Mouse (Mus musculus) midbrain, embryonic 16.5 days (tissue): ENCODE data around the gene Slc4a3. TPM values are rescaled to one million over a fixed set of nuclear protein-coding genes. Genes with fewer than 3 reads are reported as not detected.
A peak's percentile ranks its signal among the peaks of the same experiment; 100 is the strongest.

ENCODE experiments used
- ATAC-seq: fragments of 200-750 bp; cut with Nextera tagmentation; 2 replicates; pipeline ENCODE4 v1.8.0; 2017; ENCODE audit warnings: moderate TSS enrichment
- H3K27ac ChIP-seq: fragments of 300-500 bp; sonication (generic); 2 replicates; pipeline ENCODE4 v1.5.1; 2014; ENCODE audit warnings: mild to moderate bottlenecking, low read length, mixed read lengths
- H3K27me3 ChIP-seq: fragments of 300-500 bp; sonication (generic); 2 replicates; pipeline ENCODE4 v1.6.1; 2014; ENCODE audit warnings: low read depth, low read length, mixed read lengths; ENCODE audit not compliant: control insufficient read depth, insufficient read depth
- H3K36me3 ChIP-seq: fragments of 300-500 bp; sonication (generic); 2 replicates; pipeline ENCODE4 v1.6.1; 2014; ENCODE audit warnings: mild to moderate bottlenecking, low read length, moderate library complexity, mixed read lengths; ENCODE audit not compliant: control insufficient read depth, insufficient read depth
- H3K4me1 ChIP-seq: fragments of 300-500 bp; sonication (generic); 2 replicates; pipeline ENCODE4 v1.6.1; 2014; ENCODE audit warnings: mild to moderate bottlenecking, low read length, mixed read lengths; ENCODE audit not compliant: control insufficient read depth, insufficient read depth
- H3K4me2 ChIP-seq: fragments of 300-500 bp; sonication (generic); 2 replicates; pipeline ENCODE4 v1.6.1; 2014; ENCODE audit warnings: mild to moderate bottlenecking, low read length, mixed read lengths
- H3K4me3 ChIP-seq: fragments of 300-500 bp; sonication (generic); 2 replicates; pipeline ENCODE4 v1.5.1; 2014; ENCODE audit warnings: low read depth, mild to moderate bottlenecking, low read length, moderate library complexity, mixed read lengths
- H3K9ac ChIP-seq: fragments of 300-500 bp; sonication (generic); 2 replicates; pipeline ENCODE4 v1.6.1; 2014; ENCODE audit warnings: low read depth, low read length, mixed read lengths
- H3K9me3 ChIP-seq: fragments of 300-500 bp; sonication (generic); replicated peaks from 2 replicates; pipeline ENCODE4 v1.6.1; 2014; ENCODE audit warnings: mild to moderate bottlenecking, low read length, mixed read lengths; ENCODE audit not compliant: control insufficient read depth, poor library complexity, severe bottlenecking
- WGBS: fragments of 180-500 bp; shearing (Covaris S2); extraction: QIAGEN DNeasy Blood & Tissue Kit; methylation state at CpG from one replicate; pipeline ENCODE4 v1.1.7; 2014; 5-methylcytosine and 5-hydroxymethylcytosine counted together
- polyA plus RNA-seq: library from polyadenylated mRNA; unstranded; fragments of >200 nt; fragmentation: Nextera tagmentation; extraction: Ambion mirVana; gene quantifications from 2 replicates; pipeline ENCODE4 v1.2.1, GENCODE M21; 2015

The Slc4a3 gene
- 78.6 and 83.0 TPM in 2 replicates for polyA plus RNA-seq

GRCm38 (mm10) chr1:75545965-75546956 is at the start of gene Slc4a3:
Gene Slc4a3, plus strand, starts transcription at chr1:75546266.
- Histone ChIP-seq H3K9ac (peak within 1 kb of the TSS; percentile 97), H3K9me3 (no peaks in the 10 kb centered on the region), H3K4me1 (peaks cover 15% of the 10 kb centered on the region), H3K27ac (peak within 1 kb of the TSS; percentile 83), H3K27me3 (no peaks in the 10 kb centered on the region), H3K4me2 (peak within 1 kb of the TSS; percentile 84), H3K4me3 (peak within 1 kb of the TSS; percentile 89), H3K36me3 (peaks cover 16% of the 10 kb centered on the region)
- 1% methylated on average over 52 of the region's 64 CpGs for WGBS
- ATAC-seq, result peak; percentile 86

GRCm38 (mm10) chr1:75498897-75499296 is 47.2 kb upstream of the Slc4a3 start:
- Histone ChIP-seq H3K4me1 (peaks cover 2% of the 10 kb centered on the region; the same call in 1 of the 2 replicates), H3K36me3 (peaks cover 2% of the 10 kb centered on the region), H3K4me3 (no peak overlapping the region), H3K27me3 (no peaks in the 10 kb centered on the region), H3K9ac (no peak overlapping the region), H3K27ac (no peak overlapping the region), H3K9me3 (no peaks in the 10 kb centered on the region), H3K4me2 (no peak overlapping the region)
- 87% methylated on average over 4 of the region's 4 CpGs for WGBS
- ATAC-seq, result no peak

- Histone ChIP-seq H3K27me3 (no peaks in the 10 kb centered on the region), H3K9me3 (no peaks in the 10 kb centered on the region)
- ATAC-seq, result no peak
Measured at GRCm38 (mm10) chr1:75499441-75499840, 46.6 kb upstream of the Slc4a3 start.

GRCm38 (mm10) chr1:75501905-75502304 is 44.2 kb upstream of the Slc4a3 start:
- WGBS, result 96% methylated on average over 9 of the region's 9 CpGs
- H3K36me3 ChIP-seq, result peaks cover 2% of the 10 kb centered on the region
- H3K4me2 ChIP-seq, result no peak overlapping the region
- no peak overlapping the region for H3K4me3 ChIP-seq
- H3K9me3 ChIP-seq, result no peaks in the 10 kb centered on the region
- peaks cover 16% of the 10 kb centered on the region for H3K4me1 ChIP-seq
- ATAC-seq, result no peak
- H3K27ac ChIP-seq, result no peak overlapping the region
- H3K9ac ChIP-seq, result no peak overlapping the region
- no peaks in the 10 kb centered on the region for H3K27me3 ChIP-seq

More at GRCm38 (mm10) chr1:75499441-75499840, 46.6 kb upstream of the Slc4a3 start:
- H3K4me3 ChIP-seq, result no peak overlapping the region
- H3K4me2 ChIP-seq, result no peak overlapping the region
- peaks cover 2% of the 10 kb centered on the region for H3K36me3 ChIP-seq
- H3K27ac ChIP-seq, result no peak overlapping the region
- peaks cover 7% of the 10 kb centered on the region for H3K4me1 ChIP-seq
- WGBS, result 84% methylated on average over 7 of the region's 7 CpGs
- H3K9ac ChIP-seq, result no peak overlapping the region

GRCm38 (mm10) chr1:75502945-75503650 is 43.0 kb upstream of the Slc4a3 start:
- Histone ChIP-seq H3K4me3 (no peak overlapping the region), H3K4me2 (no peak overlapping the region), H3K27ac (no peak overlapping the region), H3K36me3 (peaks cover 2% of the 10 kb centered on the region), H3K9ac (no peak overlapping the region), H3K9me3 (no peaks in the 10 kb centered on the region), H3K4me1 (peaks cover 22% of the 10 kb centered on the region), H3K27me3 (no peaks in the 10 kb centered on the region)
- 90% methylated on average over 25 of the region's 25 CpGs for WGBS
- ATAC-seq, result no peak

- peaks cover 2% of the 10 kb centered on the region for H3K36me3 ChIP-seq
- ATAC-seq, result no peak
- H3K27me3 ChIP-seq, result no peaks in the 10 kb centered on the region
- H3K9ac ChIP-seq, result no peak overlapping the region
- WGBS, result 72% methylated on average over 23 of the region's 23 CpGs
- no peak overlapping the region for H3K4me3 ChIP-seq
- no peak overlapping the region for H3K4me2 ChIP-seq
- H3K27ac ChIP-seq, result no peak overlapping the region
- H3K4me1 ChIP-seq, result peaks cover 22% of the 10 kb centered on the region
- no peaks in the 10 kb centered on the region for H3K9me3 ChIP-seq
Measured at GRCm38 (mm10) chr1:75503651-75503980, 42.5 kb upstream of the Slc4a3 start.

- Histone ChIP-seq H3K4me1 (peaks cover 22% of the 10 kb centered on the region), H3K27me3 (no peaks in the 10 kb centered on the region), H3K27ac (peak overlapping the region; percentile 86), H3K4me2 (peak overlapping the region; percentile 83), H3K4me3 (peak overlapping the region; percentile 57), H3K9ac (peak overlapping the region; percentile 82), H3K36me3 (peaks cover 2% of the 10 kb centered on the region), H3K9me3 (no peaks in the 10 kb centered on the region)
- no peak for ATAC-seq
- 59% methylated on average over 9 of the region's 9 CpGs for WGBS
Measured at GRCm38 (mm10) chr1:75504256-75505045, 41.6 kb upstream of the Slc4a3 start.

GRCm38 (mm10) chr1:75505159-75505955 is 40.7 kb upstream of the Slc4a3 start:
- H3K4me3 ChIP-seq, result peak overlapping the region; percentile 57
- under 1% methylated on average over 82 of the region's 84 CpGs for WGBS
- no peaks in the 10 kb centered on the region for H3K27me3 ChIP-seq
- H3K9ac ChIP-seq, result peak overlapping the region; percentile 82
- peaks cover 2% of the 10 kb centered on the region for H3K36me3 ChIP-seq
- peak overlapping the region; percentile 83 for H3K4me2 ChIP-seq
- peak overlapping the region; percentile 86 for H3K27ac ChIP-seq
- peak; percentile 89 for ATAC-seq
- H3K4me1 ChIP-seq, result peaks cover 22% of the 10 kb centered on the region
- no peaks in the 10 kb centered on the region for H3K9me3 ChIP-seq
